Mouse (Mus musculus) MEL (cell line): Measurements from ENCODE around the gene Arid5b. TPM values are rescaled to one million over a fixed set of nuclear protein-coding genes. Genes with fewer than 3 reads are reported as not detected.

Source experiments
- DNase-seq: peaks from one replicate; pipeline ENCODE4 v3.0.0; 2011; ENCODE audit warnings: low read depth, low spot score
- H3K27ac ChIP-seq: 2 replicates; pipeline ENCODE4 v1.5.1; 2012; ENCODE audit warnings: low read depth, mild to moderate bottlenecking, control low read depth, low read length, moderate library complexity; ENCODE audit not compliant: control insufficient read depth
- H3K27me3 ChIP-seq, 2 experiments: fragments of 150-350 bp in 1 of 2; sonication (generic) in 1 of 2; 2 replicates each; pipeline ENCODE4 v1.6.1; 2012; ENCODE audit warnings: low read length in 2 of 2, mild to moderate bottlenecking in 2 of 2, improper control_type of control experiment in 1 of 2, moderate library complexity in 1 of 2; ENCODE audit not compliant: insufficient read depth in 2 of 2, control insufficient read depth in 1 of 2
- H3K36me3 ChIP-seq, 2 experiments: 2 replicates each; pipeline ENCODE4 v1.6.1; 2012 to 2014; ENCODE audit warnings: low read length in 2 of 2, improper control_type of control experiment in 1 of 2, inconsistent platforms in 1 of 2, mild to moderate bottlenecking in 1 of 2; ENCODE audit not compliant: insufficient read depth in 2 of 2, control insufficient read depth in 1 of 2
- H3K4me1 ChIP-seq, 2 experiments: fragments of 150-350 bp in 1 of 2; sonication (generic) in 1 of 2; 2 replicates each; pipeline ENCODE4 v1.6.1; 2012; ENCODE audit warnings: low read length in 2 of 2, improper control_type of control experiment in 1 of 2, mild to moderate bottlenecking in 1 of 2; ENCODE audit not compliant: insufficient read depth in 2 of 2, control insufficient read depth in 1 of 2
- H3K4me3 ChIP-seq, 2 experiments: fragments of 150-350 bp in 1 of 2; sonication (generic) in 1 of 2; 2 replicates each; pipeline ENCODE4 v1.5.1; 2012; ENCODE audit warnings: low read depth in 2 of 2, low read length in 2 of 2, mild to moderate bottlenecking in 2 of 2, moderate library complexity in 2 of 2, control low read depth in 1 of 2, improper control_type of control experiment in 1 of 2; ENCODE audit not compliant: control insufficient read depth in 1 of 2, insufficient read depth in 1 of 2
- H3K79me2 ChIP-seq: 2 replicates; pipeline ENCODE4 v1.6.1; 2012; ENCODE audit warnings: mild to moderate bottlenecking, low read length, moderate library complexity; ENCODE audit not compliant: control insufficient read depth, poor library complexity, insufficient read depth
- H3K9ac ChIP-seq: 2 replicates; pipeline ENCODE4 v1.6.1; 2012; ENCODE audit warnings: low read depth, mild to moderate bottlenecking, control low read depth, low read length, moderate library complexity; ENCODE audit not compliant: control insufficient read depth, poor library complexity, severe bottlenecking
- H3K9me3 ChIP-seq: fragments of 150-350 bp; sonication (generic); replicated peaks from 2 replicates; pipeline ENCODE4 v1.6.1; 2012; ENCODE audit warnings: mild to moderate bottlenecking, low read length, improper control_type of control experiment, moderate library complexity; ENCODE audit not compliant: insufficient read depth
- BHLHE40 ChIP-seq: IDR thresholded peaks from 2 replicates; pipeline ENCODE4 v1.6.1; 2012; ENCODE audit warnings: low read depth, mild to moderate bottlenecking, inconsistent platforms, low read length, improper control_type of control experiment, borderline replicate concordance
- CHD1 ChIP-seq: IDR thresholded peaks from 2 replicates; pipeline ENCODE4 v1.6.1; 2012; ENCODE audit warnings: low read depth, mild to moderate bottlenecking, inconsistent platforms, low read length, improper control_type of control experiment
- CTCF ChIP-seq, 3 experiments: IDR thresholded peaks in 2 of 3; conservative IDR thresholded peaks in 1 of 3; 2 replicates each; pipeline ENCODE4 v1.5.1; 2011 to 2012; ENCODE audit warnings: low read length in 3 of 3, low read depth in 2 of 3, mild to moderate bottlenecking in 2 of 3, improper control_type of control experiment in 1 of 3, inconsistent platforms in 1 of 3, mixed read lengths in 1 of 3, moderate library complexity in 1 of 3; ENCODE audit not compliant: control insufficient read depth in 1 of 3, insufficient read depth in 1 of 3, poor library complexity in 1 of 3, severe bottlenecking in 1 of 3
- E2F4 ChIP-seq: IDR thresholded peaks from 2 replicates; pipeline ENCODE4 v1.6.1; 2011; ENCODE audit warnings: low read depth, low read length, improper control_type of control experiment, borderline replicate concordance
- EP300 ChIP-seq, 2 experiments: IDR thresholded peaks; 2 replicates each; pipeline ENCODE4 v1.6.1; 2011; ENCODE audit warnings: improper control_type of control experiment in 2 of 2, low read length in 2 of 2, low read depth in 1 of 2, mild to moderate bottlenecking in 1 of 2
- GABPA ChIP-seq: IDR thresholded peaks from 2 replicates; pipeline ENCODE4 v1.6.1; 2012; ENCODE audit warnings: low read depth, mild to moderate bottlenecking, inconsistent platforms, low read length, improper control_type of control experiment, moderate library complexity
- GATA1 ChIP-seq: IDR thresholded peaks from 2 replicates; pipeline ENCODE4 v1.6.1; 2011; ENCODE audit warnings: low read depth, low read length, improper control_type of control experiment
- HCFC1 ChIP-seq: IDR thresholded peaks from 2 replicates; pipeline ENCODE4 v1.6.1; 2012; ENCODE audit warnings: low read depth, mild to moderate bottlenecking, inconsistent platforms, low read length, improper control_type of control experiment, moderate library complexity
- KAT2A ChIP-seq: conservative IDR thresholded peaks from 2 replicates; pipeline ENCODE4 v1.6.1; 2012; ENCODE audit warnings: low read depth, low read length, improper control_type of control experiment, inconsistent platforms
- MEF2A ChIP-seq: IDR thresholded peaks from 2 replicates; pipeline ENCODE4 v1.6.1; 2014; ENCODE audit warnings: low read depth, mild to moderate bottlenecking, inconsistent platforms, low read length, improper control_type of control experiment; ENCODE audit not compliant: poor library complexity, insufficient replicate concordance, severe bottlenecking; ENCODE audit errors: extremely low read depth
- MYB ChIP-seq: IDR thresholded peaks from 2 replicates; pipeline ENCODE4 v1.6.1; 2011; ENCODE audit warnings: mild to moderate bottlenecking, low read depth, low read length, improper control_type of control experiment
- MYC ChIP-seq: IDR thresholded peaks from 2 replicates; pipeline ENCODE4 v1.6.1; 2011; ENCODE audit warnings: low read depth, mild to moderate bottlenecking, low read length, improper control_type of control experiment, moderate library complexity
- POLR2A ChIP-seq, 2 experiments: IDR thresholded peaks; 2 replicates each; pipeline ENCODE4 v1.6.1; 2011 to 2012; ENCODE audit warnings: low read length in 2 of 2, mild to moderate bottlenecking in 2 of 2, control low read depth in 1 of 2, improper control_type of control experiment in 1 of 2, low read depth in 1 of 2, moderate library complexity in 1 of 2; ENCODE audit not compliant: control insufficient read depth in 1 of 2, insufficient read depth in 1 of 2, poor library complexity in 1 of 2
- POLR2AphosphoS2 ChIP-seq: IDR thresholded peaks from 2 replicates; pipeline ENCODE4 v1.6.1; 2011; ENCODE audit warnings: low read length, improper control_type of control experiment
- POLR2AphosphoS5 ChIP-seq: IDR thresholded peaks from 2 replicates; pipeline ENCODE4 v1.6.1; 2012; ENCODE audit warnings: low read depth, borderline replicate concordance, mild to moderate bottlenecking, inconsistent platforms, low read length, moderate library complexity, mixed read lengths
- RCOR1 ChIP-seq: IDR thresholded peaks from 2 replicates; pipeline ENCODE4 v1.6.1; 2012; ENCODE audit warnings: low read depth, mild to moderate bottlenecking, inconsistent platforms, low read length, improper control_type of control experiment
- SMC3 ChIP-seq: IDR thresholded peaks from 2 replicates; pipeline ENCODE4 v1.6.1; 2011; ENCODE audit warnings: low read depth, low read length, improper control_type of control experiment
- TAL1 ChIP-seq: IDR thresholded peaks from 2 replicates; pipeline ENCODE4 v1.6.1; 2012; ENCODE audit warnings: mild to moderate bottlenecking, inconsistent platforms, low read length, moderate library complexity, mixed read lengths
- TBP ChIP-seq: IDR thresholded peaks from 2 replicates; pipeline ENCODE4 v1.8.0; 2011; ENCODE audit warnings: low read depth, low read length, improper control_type of control experiment
- USF1 ChIP-seq: IDR thresholded peaks from 2 replicates; pipeline ENCODE4 v1.6.1; 2014; ENCODE audit warnings: low read depth, mild to moderate bottlenecking, inconsistent platforms, low read length, improper control_type of control experiment, moderate library complexity
- USF2 ChIP-seq, 2 experiments: IDR thresholded peaks; 2 replicates each; pipeline ENCODE4 v1.6.1; 2011 to 2012; ENCODE audit warnings: improper control_type of control experiment in 2 of 2, low read length in 2 of 2, borderline replicate concordance in 1 of 2, inconsistent platforms in 1 of 2, low read depth in 1 of 2, mild to moderate bottlenecking in 1 of 2; ENCODE audit not compliant: insufficient read depth in 1 of 2
- ZKSCAN1 ChIP-seq: IDR thresholded peaks from 2 replicates; pipeline ENCODE4 v1.6.1; 2012; ENCODE audit warnings: low read depth, mild to moderate bottlenecking, inconsistent platforms, low read length, improper control_type of control experiment, moderate library complexity
- ZNF384 ChIP-seq: IDR thresholded peaks from 2 replicates; pipeline ENCODE4 v1.6.1; 2012; ENCODE audit warnings: low read depth, mild to moderate bottlenecking, inconsistent platforms, low read length, improper control_type of control experiment
- polyA plus RNA-seq, 2 experiments: library from polyadenylated mRNA; stranded (reverse) in 1 of 2; unstranded in 1 of 2; fragments of >175 nt in 1 of 2; fragments of >200 nt in 1 of 2; gene quantifications; 2 replicates each; pipeline versions ENCODE4 v1.2.1 to v1.2.4; 2012; ENCODE audit warnings: low replicate concordance in 2 of 2, low read depth in 1 of 2; ENCODE audit not compliant: insufficient read length in 2 of 2, insufficient read depth in 1 of 2, missing spikeins in 1 of 2
- total RNA-seq: library from RNA; depleted of rRNA; stranded (reverse); fragments of 300-350 nt; gene quantifications from 2 replicates; pipeline ENCODE4 v1.2.3, GENCODE M21; 2012

The Arid5b gene
- total and polyA plus RNA-seq, 3 experiments = 0.03 TPM; not detected in 2

DNA sequence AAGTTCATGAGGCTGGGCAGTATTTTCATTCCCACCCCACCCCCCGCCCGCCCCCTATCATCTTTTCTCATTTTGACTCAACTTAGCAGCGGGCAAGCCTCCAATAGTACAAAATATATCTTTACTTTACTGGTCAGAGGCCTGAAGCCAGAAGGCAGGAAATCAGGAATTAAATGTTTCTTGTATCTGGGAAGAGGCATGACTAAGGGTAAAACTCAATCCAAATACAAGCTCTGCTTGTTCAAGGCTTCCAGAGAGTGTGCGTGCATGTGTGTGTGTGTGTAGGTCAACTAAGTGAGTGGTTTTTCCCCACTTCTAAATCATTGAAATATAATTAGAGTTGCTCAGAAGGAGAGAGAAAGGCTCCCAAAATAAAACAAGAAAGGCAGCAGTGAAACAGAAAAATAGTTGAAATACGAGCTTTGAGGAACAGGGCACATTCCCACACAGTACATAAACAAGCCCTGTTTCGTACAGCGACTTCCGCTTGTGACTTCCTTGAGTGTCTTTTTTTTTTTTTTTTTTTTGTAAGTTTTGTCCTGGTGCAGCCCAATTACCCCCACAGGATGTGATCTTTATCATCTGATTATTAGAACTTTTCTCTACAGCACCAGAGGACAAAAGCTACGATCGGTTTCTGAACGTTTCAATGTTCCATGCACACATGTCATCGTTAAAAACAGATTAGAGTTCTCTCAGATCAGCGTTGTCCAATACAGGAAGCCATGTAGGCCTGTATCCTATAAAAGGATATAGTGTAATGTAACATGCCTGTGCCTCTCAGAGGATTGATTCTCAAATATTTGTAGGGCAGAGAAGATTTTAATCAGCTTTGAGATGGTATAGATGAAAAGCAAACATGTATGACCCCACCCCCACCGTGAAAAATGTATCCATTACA is 173.4 kb downstream of the Arid5b start:
- Histone ChIP-seq H3K9ac (no peak overlapping the region), H3K27ac (no peak overlapping the region), H3K9me3 (no peaks in the 10 kb centered on the region), H3K4me3 (no peak overlapping the region), H3K36me3 (no peaks in the 10 kb centered on the region), H3K79me2 (no peaks in the 10 kb centered on the region), H3K27me3 (no peaks in the 10 kb centered on the region), H3K4me1 (no peaks in the 10 kb centered on the region; a peak in 1 of 4 replicates)
- no peak for DNase-seq
- TF ChIP-seq MEF2A = no peak
- no peak for TF ChIP-seq MYC
- TF ChIP-seq EP300 (IDR thresholded peaks at IDR 0.05; ENCODE audit: low read depth in 1 of 2, low read length in 2 of 2) = no peak
- TF ChIP-seq CHD1 = no peak
- TF ChIP-seq MYB = no peak
- TF ChIP-seq GABPA = no peak
- no peak for TF ChIP-seq RCOR1
- no peak for TF ChIP-seq POLR2AphosphoS5
- TF ChIP-seq USF1 = no peak
- TF ChIP-seq KAT2A = no peak

DNA sequence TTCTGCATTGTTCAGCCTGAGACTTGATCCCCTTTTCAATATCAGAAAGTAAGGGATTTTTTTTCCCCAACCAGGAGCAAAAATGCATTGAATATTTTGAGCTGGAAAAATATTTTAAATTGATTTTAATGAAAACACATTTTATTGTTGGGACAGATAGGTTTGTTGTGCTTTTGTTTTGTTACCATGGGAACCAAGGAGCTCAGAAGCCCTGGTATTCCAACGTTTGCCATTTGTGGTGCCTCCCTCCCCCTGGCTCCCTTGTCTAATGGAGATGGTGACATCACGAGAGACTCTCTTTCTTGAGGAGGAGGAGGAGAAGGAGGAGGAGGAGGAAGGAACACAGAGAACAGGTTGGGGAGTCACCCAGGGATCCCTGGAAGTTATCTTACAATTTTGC is 174.1 kb downstream of the Arid5b start:
- H3K4me3 ChIP-seq = no peak overlapping the region
- no peaks in the 10 kb centered on the region for H3K36me3 ChIP-seq
- TF ChIP-seq SMC3 (no peak), ZNF384 (no peak), MEF2A (no peak), TBP (no peak), BHLHE40 (no peak), USF2 (IDR thresholded peaks at IDR 0.05; ENCODE audit: borderline replicate concordance in 1 of 2, insufficient read depth in 1 of 2, low read depth in 1 of 2, low read length in 2 of 2) (no peak), POLR2AphosphoS2 (no peak), TAL1 (no peak), EP300 (IDR thresholded peaks at IDR 0.05; ENCODE audit: low read depth in 1 of 2, low read length in 2 of 2) (no peak), HCFC1 (no peak), ZKSCAN1 (no peak), GATA1 (no peak), POLR2A (IDR thresholded peaks at IDR 0.05; ENCODE audit: control insufficient read depth in 1 of 2, insufficient read depth in 1 of 2, low read depth in 1 of 2, low read length in 2 of 2, poor library complexity in 1 of 2) (no peak), CTCF (IDR thresholded peaks at IDR 0.05 in 2 of 3, conservative IDR thresholded peaks at IDR 0.05 in 1 of 3; ENCODE audit: control insufficient read depth in 1 of 3, insufficient read depth in 1 of 3, low read depth in 2 of 3, low read length in 3 of 3, poor library complexity in 1 of 3, severe bottlenecking in 1 of 3) (no peak), E2F4 (no peak), RCOR1 (no peak), MYC (no peak)
- H3K79me2 ChIP-seq = no peaks in the 10 kb centered on the region
- H3K9me3 ChIP-seq = no peaks in the 10 kb centered on the region
- H3K9ac ChIP-seq = no peak overlapping the region
- H3K4me1 ChIP-seq = no peaks in the 10 kb centered on the region; a peak in 1 of 4 replicates
- no peak overlapping the region for H3K27ac ChIP-seq
- no peaks in the 10 kb centered on the region for H3K27me3 ChIP-seq
- DNase-seq = no peak
